Mouse (Mus musculus) limb, embryonic 11.5 days (tissue): ENCODE measurements at regions not wholly inside any gene's neighbourhood (a gene's known extent, or its start where the extent isn't known, plus 50 kb on each side); places are given as distances from the start of the nearest gene placed in this dataset.
A peak's percentile ranks its signal among the peaks of the same experiment; 100 is the strongest.

ENCODE experiments used
- ATAC-seq: fragments of 200-750 bp; cut with Nextera tagmentation; 2 replicates; pipeline ENCODE4 v1.8.0; 2017; ENCODE audit warnings: low read depth; ENCODE audit not compliant: insufficient number of reproducible peaks, low FRiP score, low TSS enrichment
- DNase-seq: peaks from one replicate; pipeline ENCODE4 v3.0.0-alpha.2; 2015; ENCODE audit warnings: low spot score
- H3K27ac ChIP-seq: fragments of 300-500 bp; sonication (generic); replicated peaks from 2 replicates; pipeline ENCODE4 v1.5.1; 2014; ENCODE audit warnings: low read depth, mild to moderate bottlenecking, low read length
- H3K27me3 ChIP-seq: fragments of 300-500 bp; sonication (generic); 2 replicates; pipeline ENCODE4 v1.6.1; 2014; ENCODE audit warnings: mild to moderate bottlenecking, low read length, mixed read lengths; ENCODE audit not compliant: control insufficient read depth, insufficient read depth
- H3K36me3 ChIP-seq: fragments of 300-500 bp; sonication (generic); 2 replicates; pipeline ENCODE4 v1.6.1; 2014; ENCODE audit warnings: mild to moderate bottlenecking, low read length, moderate library complexity, mixed read lengths; ENCODE audit not compliant: control insufficient read depth, insufficient read depth
- H3K4me1 ChIP-seq: fragments of 300-500 bp; sonication (generic); 2 replicates; pipeline ENCODE4 v1.6.1; 2014; ENCODE audit warnings: low read length, mixed read lengths; ENCODE audit not compliant: control insufficient read depth, insufficient read depth
- H3K4me2 ChIP-seq: fragments of 300-500 bp; sonication (generic); 2 replicates; pipeline ENCODE4 v1.6.1; 2014; ENCODE audit warnings: low read depth, mild to moderate bottlenecking, moderate library complexity; ENCODE audit not compliant: severe bottlenecking
- H3K4me3 ChIP-seq: fragments of 300-500 bp; sonication (generic); 2 replicates; pipeline ENCODE4 v1.5.1; 2014; ENCODE audit warnings: low read depth, low read length
- H3K9ac ChIP-seq: fragments of 300-500 bp; sonication (generic); 2 replicates; pipeline ENCODE4 v1.6.1; 2014; ENCODE audit warnings: mild to moderate bottlenecking, low read length
- H3K9me3 ChIP-seq: fragments of 300-500 bp; sonication (generic); 2 replicates; pipeline ENCODE4 v1.6.1; 2016; ENCODE audit warnings: low read length; ENCODE audit not compliant: control insufficient read depth
- WGBS: fragments of 180-500 bp; shearing (Covaris S2); extraction: QIAGEN DNeasy Blood & Tissue Kit; methylation state at CpG from one replicate; pipeline ENCODE4 v1.1.7; 2014; 5-methylcytosine and 5-hydroxymethylcytosine counted together

DNA sequence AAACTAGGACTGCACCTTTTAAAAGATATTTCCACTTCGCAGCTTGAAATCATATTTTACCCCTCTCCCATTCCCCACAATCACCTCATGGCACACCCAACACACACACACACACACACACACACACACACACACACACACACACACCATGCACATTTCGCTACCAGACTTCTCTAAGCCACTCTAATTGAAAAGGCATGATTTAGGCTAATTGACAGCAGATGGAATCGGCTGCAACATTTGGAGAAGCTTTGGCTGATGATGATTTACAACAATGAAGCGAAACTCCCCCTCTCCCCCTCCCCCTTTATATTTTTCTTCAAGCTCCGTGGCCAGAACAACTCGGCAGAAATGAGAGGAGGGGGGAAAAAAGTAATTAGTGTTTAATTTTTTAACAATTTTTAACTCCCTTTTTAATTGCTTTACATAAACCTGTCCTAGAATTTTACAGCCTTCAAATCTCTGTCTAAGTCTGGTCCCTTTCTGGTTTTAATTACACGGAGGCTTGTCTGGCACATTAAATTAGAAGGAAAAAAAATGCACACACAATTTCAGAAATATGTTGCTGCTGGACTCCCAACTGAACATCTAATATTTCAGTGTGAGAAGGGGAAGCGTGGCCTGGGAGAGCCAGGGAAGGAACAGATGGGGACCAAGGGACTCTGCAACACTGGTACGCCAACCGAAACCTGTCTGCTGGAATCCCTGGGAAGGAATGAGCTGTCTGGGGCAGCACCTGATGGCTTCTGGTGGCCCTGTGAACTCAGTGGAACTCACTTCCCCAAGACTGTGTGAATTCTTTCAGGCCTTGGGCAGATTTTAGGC is 232.4 kb downstream of the Sox9 start:
- Histone ChIP-seq H3K27ac (peak overlapping the region; percentile 79), H3K36me3 (no peaks in the 10 kb centered on the region), H3K27me3 (no peaks in the 10 kb centered on the region), H3K9me3 (no peaks in the 10 kb centered on the region), H3K4me2 (peak overlapping the region; percentile 25), H3K4me1 (peaks cover 39% of the 10 kb centered on the region), H3K4me3 (no peak overlapping the region), H3K9ac (no peak overlapping the region)
- peak; percentile 82 for DNase-seq
- 7% methylated on average over 10 of the region's 10 CpGs for WGBS
- peak; percentile 60; the same call in 1 of the 2 replicates for ATAC-seq

DNA sequence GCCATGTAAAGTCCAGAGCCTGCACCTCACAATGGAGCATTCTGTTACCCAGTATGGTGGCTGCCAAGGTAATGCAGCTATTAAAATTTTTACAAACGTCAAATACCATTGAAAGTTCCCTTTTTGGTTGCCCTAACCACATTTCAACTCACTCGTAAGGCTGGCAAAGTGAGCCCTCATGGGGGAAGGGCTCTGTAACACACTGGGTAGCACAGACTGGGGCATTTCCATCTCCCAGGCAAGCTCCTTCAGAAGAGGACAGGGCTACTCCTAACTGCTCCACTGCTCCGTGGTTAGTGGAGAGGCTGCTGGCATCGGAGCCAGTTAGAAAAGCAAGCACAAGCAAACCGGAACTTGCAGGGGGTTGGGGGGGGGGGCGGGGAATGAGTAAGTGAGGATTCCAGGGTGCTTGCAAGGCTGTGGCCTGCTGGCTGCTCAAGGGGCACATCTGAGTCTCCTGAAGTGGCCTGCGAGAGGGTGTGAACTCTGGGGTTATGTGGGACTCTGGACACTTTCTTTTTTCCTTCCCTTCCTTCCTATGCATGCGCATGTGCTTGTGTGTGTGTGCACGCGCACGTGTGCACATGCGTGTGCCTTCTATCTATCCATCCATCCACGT is 233.8 kb downstream of the Sox9 start:
- Histone ChIP-seq H3K9ac (no peak overlapping the region), H3K36me3 (no peaks in the 10 kb centered on the region), H3K4me3 (no peak overlapping the region), H3K27me3 (no peaks in the 10 kb centered on the region), H3K27ac (peak overlapping the region; percentile 81; the same call in 1 of the 2 replicates), H3K9me3 (no peaks in the 10 kb centered on the region), H3K4me2 (no peak overlapping the region), H3K4me1 (peaks cover 42% of the 10 kb centered on the region)
- DNase-seq (no peak), ATAC-seq (no peak)
- WGBS = 46% methylated on average over 13 of the region's 13 CpGs

DNA sequence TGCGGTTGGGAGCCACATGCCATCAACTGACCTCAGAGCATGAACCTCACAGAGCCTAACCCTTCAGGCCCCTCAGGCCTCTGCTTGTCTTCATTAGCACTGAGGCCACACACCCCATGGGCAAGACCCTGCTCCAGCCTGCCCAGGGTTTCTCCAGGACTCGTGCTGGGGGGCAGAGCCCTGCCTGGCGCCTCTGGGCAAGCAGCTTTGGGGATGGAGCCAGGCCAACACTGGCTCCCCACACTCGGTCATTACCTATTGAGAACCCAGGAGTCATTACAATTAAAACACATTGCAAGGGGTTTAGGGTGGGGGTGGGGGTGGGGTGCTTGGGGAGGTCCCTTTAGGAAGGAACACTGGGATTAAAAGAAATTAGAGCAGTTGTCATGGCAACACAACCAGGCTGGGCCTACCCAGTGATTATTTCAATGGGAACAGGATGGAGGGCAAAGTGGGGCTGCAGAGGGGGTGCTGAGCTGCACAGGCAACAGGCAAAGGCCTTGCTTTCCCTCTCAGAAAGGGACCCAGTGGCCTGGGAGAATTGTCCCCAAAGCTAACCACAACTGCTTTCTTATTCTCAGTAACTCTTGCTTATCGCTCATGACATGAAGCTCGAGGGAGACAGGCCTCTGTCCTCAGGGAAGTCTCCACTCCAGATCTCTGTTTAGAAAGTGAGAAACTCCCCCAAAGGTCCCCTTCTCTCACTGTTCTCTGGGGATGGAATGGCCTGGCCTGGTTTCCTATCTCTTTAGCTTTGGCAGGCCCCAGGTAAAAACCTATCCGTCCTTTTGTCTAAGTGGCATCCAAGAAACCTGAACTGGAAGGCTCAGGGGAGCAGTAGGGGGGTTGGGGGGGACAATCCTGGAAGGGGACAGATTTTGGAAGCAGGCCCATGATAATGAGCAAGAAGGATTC is 235.0 kb downstream of the Sox9 start:
- H3K9me3 ChIP-seq = no peaks in the 10 kb centered on the region
- no peak for ATAC-seq

GRCm38 (mm10) chr11:113021533-113021932 is 239.5 kb downstream of the Sox9 start:
- Histone ChIP-seq H3K27me3 (no peaks in the 10 kb centered on the region), H3K36me3 (no peaks in the 10 kb centered on the region), H3K9me3 (no peaks in the 10 kb centered on the region), H3K27ac (no peak overlapping the region), H3K9ac (no peak overlapping the region), H3K4me2 (no peak overlapping the region), H3K4me1 (peaks cover 18% of the 10 kb centered on the region), H3K4me3 (no peak overlapping the region)
- DNase-seq (no peak), ATAC-seq (no peak)
- 37% methylated on average over 4 of the region's 4 CpGs for WGBS

More for the DNA sequence above, 235.0 kb downstream of the Sox9 start:
- Histone ChIP-seq H3K36me3 (no peaks in the 10 kb centered on the region), H3K9ac (no peak overlapping the region), H3K27me3 (no peaks in the 10 kb centered on the region), H3K4me3 (no peak overlapping the region), H3K4me2 (no peak overlapping the region), H3K27ac (0 out of 2 replicates have a peak overlapping the region, but pooled peaks have one; percentile 9), H3K4me1 (peaks cover 45% of the 10 kb centered on the region)
- peak; percentile 35 for DNase-seq
- 42% methylated on average over 7 of the region's 7 CpGs for WGBS

DNA sequence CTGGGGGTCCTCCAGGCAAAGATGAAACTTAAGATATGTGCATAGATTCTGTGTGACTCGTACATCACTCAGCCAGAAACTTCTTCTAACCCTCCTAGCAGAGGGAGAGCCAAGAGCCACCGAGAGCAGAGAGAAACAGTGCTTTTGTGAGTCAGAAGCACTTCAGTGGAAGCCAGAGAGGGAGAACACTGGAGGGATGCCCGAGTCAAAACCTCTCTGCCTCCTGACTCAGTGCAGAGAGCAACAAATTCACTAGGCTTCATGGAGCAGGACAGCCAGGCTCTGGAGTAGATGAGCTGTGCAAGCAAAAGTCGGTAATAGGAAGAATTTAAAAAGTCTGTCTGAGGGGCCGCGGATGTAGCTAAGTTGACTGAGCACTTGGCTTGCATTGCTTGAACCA is 245.0 kb downstream of the Sox9 start:
- no peaks in the 10 kb centered on the region for H3K27me3 ChIP-seq
- no peak overlapping the region for H3K4me2 ChIP-seq
- H3K36me3 ChIP-seq = no peaks in the 10 kb centered on the region
- DNase-seq (no peak), ATAC-seq (no peak)
- H3K9me3 ChIP-seq = no peaks in the 10 kb centered on the region
- no peak overlapping the region for H3K4me3 ChIP-seq
- WGBS = 73% methylated on average over 6 of the region's 6 CpGs
- peaks cover 7% of the 10 kb centered on the region for H3K4me1 ChIP-seq
- no peak overlapping the region for H3K27ac ChIP-seq
- H3K9ac ChIP-seq = no peak overlapping the region

DNA sequence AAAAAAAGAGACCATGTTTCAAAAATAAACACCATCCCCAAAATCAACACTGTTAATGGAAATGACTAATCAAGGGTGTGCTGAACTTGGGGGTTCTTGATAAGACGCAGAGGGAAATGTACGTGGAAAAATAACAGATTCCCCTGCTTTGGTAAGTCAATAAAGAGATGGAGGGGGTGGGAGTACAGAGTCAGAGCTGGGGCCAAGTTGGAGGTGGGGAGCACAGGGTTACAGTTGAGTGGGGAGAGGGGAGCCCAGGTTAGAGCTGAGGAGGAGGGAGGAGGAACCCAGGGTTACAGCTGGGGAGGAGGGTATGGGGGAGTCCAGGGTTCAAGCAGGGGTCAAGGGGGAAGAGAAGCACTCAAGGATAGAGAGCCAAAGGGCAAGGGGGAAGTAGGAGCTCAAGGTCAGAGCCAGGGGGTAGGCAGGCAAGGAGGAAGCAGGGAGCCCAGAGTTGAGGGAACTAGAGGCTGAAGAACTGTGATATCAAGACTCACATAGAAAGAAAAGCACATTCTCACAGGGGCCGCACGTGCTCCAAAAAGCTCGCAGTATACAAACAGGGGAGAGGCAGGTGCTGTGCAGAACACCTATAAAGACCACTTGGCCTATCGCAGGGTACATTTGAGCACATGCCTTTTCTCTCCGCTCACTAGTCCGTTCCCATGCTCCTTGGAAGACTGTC is 246.4 kb downstream of the Sox9 start:
- Histone ChIP-seq H3K27ac (no peak overlapping the region), H3K4me3 (no peak overlapping the region), H3K27me3 (no peaks in the 10 kb centered on the region), H3K4me1 (peaks cover 7% of the 10 kb centered on the region), H3K4me2 (no peak overlapping the region), H3K9ac (no peak overlapping the region), H3K36me3 (no peaks in the 10 kb centered on the region), H3K9me3 (no peaks in the 10 kb centered on the region)
- ATAC-seq (no peak), DNase-seq (no peak)
- 95% methylated on average over 8 of the region's 8 CpGs for WGBS

DNA sequence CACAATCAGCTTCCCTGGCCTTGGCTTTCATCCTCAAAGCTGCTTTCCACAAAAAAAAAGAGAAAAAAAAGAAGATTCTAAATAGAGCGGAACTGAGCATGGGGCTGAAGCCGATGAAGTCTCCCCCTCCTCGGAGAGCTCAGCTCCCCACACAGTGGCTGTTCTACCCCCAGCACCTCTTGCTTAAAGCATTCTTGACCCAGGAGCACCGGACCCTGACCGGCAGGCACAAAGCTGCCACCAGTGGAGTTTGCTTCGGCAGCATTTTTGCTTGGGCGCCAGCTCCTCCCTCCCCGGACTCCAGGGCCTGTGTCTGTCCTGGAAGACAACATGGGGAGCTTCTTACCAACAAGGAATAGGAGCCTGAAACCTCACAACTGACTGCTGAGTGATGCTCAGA is 249.4 kb downstream of the Sox9 start:
- no peaks in the 10 kb centered on the region for H3K27me3 ChIP-seq
- H3K4me3 ChIP-seq = no peak overlapping the region
- peaks cover 5% of the 10 kb centered on the region for H3K4me1 ChIP-seq
- no peak overlapping the region for H3K4me2 ChIP-seq
- no peak overlapping the region for H3K9ac ChIP-seq
- WGBS = 90% methylated on average over 8 of the region's 8 CpGs
- no peak overlapping the region for H3K27ac ChIP-seq
- no peak for ATAC-seq
- DNase-seq = no peak
- no peaks in the 10 kb centered on the region for H3K36me3 ChIP-seq
- no peaks in the 10 kb centered on the region for H3K9me3 ChIP-seq
